Mouse (Mus musculus) stomach, postnatal 0 days (tissue): Measurements from ENCODE around the gene Rab15.

ENCODE experiments used
- CTCF ChIP-seq: IDR thresholded peaks from 2 replicates; pipeline ENCODE4 v1.5.1; 2016; ENCODE audit warnings: antibody characterized with exemption, low read depth, mild to moderate bottlenecking, moderate library complexity
- EP300 ChIP-seq: optimal IDR thresholded peaks from 2 replicates; pipeline ENCODE3; 2016; ENCODE audit warnings: antibody characterized with exemption

- TF ChIP-seq EP300 = no peak
- no peak for TF ChIP-seq CTCF
Measured at GRCm38 (mm10) chr12:76807796-76808195, 14.9 kb downstream of the Rab15 start.
